Mouse (Mus musculus): ENCODE results near the gene Bicdl1.

DNA sequence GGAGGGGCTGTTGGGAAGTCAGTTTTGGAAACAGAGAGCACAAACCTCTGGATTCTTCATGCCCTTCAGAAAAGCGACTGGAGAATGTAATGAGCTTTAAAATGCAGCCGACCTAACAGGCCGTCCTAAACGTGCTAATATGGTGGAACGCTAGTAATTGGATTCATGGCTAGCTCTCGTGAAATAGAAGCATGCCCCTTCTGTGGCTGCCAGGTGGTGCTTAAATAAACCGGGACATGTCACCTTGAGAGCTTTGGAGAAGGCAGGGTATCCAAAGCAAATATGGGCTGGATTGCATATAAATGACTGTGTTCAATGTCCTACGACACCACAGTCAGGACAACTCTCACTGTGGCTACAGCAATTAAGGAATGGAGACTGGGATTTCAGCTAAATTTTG is 35.4 kb upstream of the Bicdl1 start:
- TF ChIP-seq CTCF (IDR thresholded peaks at IDR 0.05; ENCODE audit: low read depth) (no peak), EP300 (IDR thresholded peaks at IDR 0.05; ENCODE audit: low read depth) (no peak)

All from heart, postnatal 0 days (tissue).